Mouse (Mus musculus) forebrain, postnatal 0 days (tissue): ENCODE results near the gene Hacd1. TPM values are rescaled to one million over a fixed set of nuclear protein-coding genes. Genes with fewer than 3 reads are reported as not detected.

Experiments
- ATAC-seq: fragments of 200-750 bp; cut with Nextera tagmentation; 2 replicates; pipeline ENCODE4 v1.8.0; 2017; ENCODE audit warnings: mild to moderate bottlenecking, moderate library complexity
- DNase-seq: peaks from one replicate; pipeline ENCODE4 v3.0.0-alpha.2; 2015
- H3K27ac ChIP-seq: fragments of 300-500 bp; sonication (generic); 2 replicates; pipeline ENCODE4 v1.5.1; 2014; ENCODE audit warnings: low read depth, mild to moderate bottlenecking, antibody characterized with exemption, low read length, moderate library complexity, mixed read lengths
- H3K27me3 ChIP-seq: fragments of 300-500 bp; sonication (generic); 2 replicates; pipeline ENCODE4 v1.6.1; 2014; ENCODE audit warnings: mild to moderate bottlenecking, low read length, mixed read lengths; ENCODE audit not compliant: insufficient read depth
- H3K36me3 ChIP-seq: fragments of 300-500 bp; sonication (generic); 2 replicates; pipeline ENCODE4 v1.6.1; 2014; ENCODE audit warnings: mild to moderate bottlenecking, moderate library complexity; ENCODE audit not compliant: insufficient read depth
- H3K4me1 ChIP-seq: fragments of 300-500 bp; sonication (generic); 2 replicates; pipeline ENCODE4 v1.6.1; 2014; ENCODE audit warnings: antibody characterized with exemption; ENCODE audit not compliant: insufficient read depth
- H3K4me2 ChIP-seq: fragments of 300-500 bp; sonication (generic); 2 replicates; pipeline ENCODE4 v1.6.1; 2014; ENCODE audit warnings: low read depth, mild to moderate bottlenecking, moderate library complexity
- H3K4me3 ChIP-seq: fragments of 300-500 bp; sonication (generic); 2 replicates; pipeline ENCODE4 v1.5.1; 2014; ENCODE audit warnings: low read depth, low read length, mixed read lengths
- H3K9ac ChIP-seq: fragments of 300-500 bp; sonication (generic); 2 replicates; pipeline ENCODE4 v1.6.1; 2014; ENCODE audit warnings: mild to moderate bottlenecking
- H3K9me3 ChIP-seq: fragments of 300-500 bp; sonication (generic); 2 replicates; pipeline ENCODE4 v1.6.1; 2016; ENCODE audit warnings: low read length
- CTCF ChIP-seq: sonication (generic); IDR thresholded peaks from 2 replicates; pipeline ENCODE4 v1.5.1; 2016; ENCODE audit warnings: antibody characterized with exemption, control low read depth, low read depth
- WGBS: fragments of 180-500 bp; shearing (Covaris S2); extraction: QIAGEN DNeasy Blood & Tissue Kit; methylation state at CpG from one replicate; pipeline ENCODE4 v1.1.7; 2014; 5-methylcytosine and 5-hydroxymethylcytosine counted together
- polyA plus RNA-seq: library from polyadenylated mRNA; unstranded; fragments of >200 nt; fragmentation: Nextera tagmentation; extraction: Ambion mirVana; gene quantifications from 2 replicates; pipeline ENCODE4 v1.2.1, GENCODE M21; 2015
- total RNA-seq: library from RNA; depleted of rRNA; stranded (reverse); fragments of >200 nt; gene quantifications from 2 replicates; pipeline ENCODE4 v1.2.3, GENCODE M21; 2014

Hacd1 gene
- total and polyA plus RNA-seq, 2 experiments from 2014 or later: 60.3 to 82.2 TPM

GRCm38 (mm10) chr2:14054716-14055115 lies 1.2 kb downstream of the Hacd1 start:
- ATAC-seq (no peak), DNase-seq (no peak)
- no peaks in the 10 kb centered on the region for H3K4me1 ChIP-seq
- H3K4me3 ChIP-seq: peak overlapping the region; percentile 85
- no peaks in the 10 kb centered on the region for H3K36me3 ChIP-seq
- H3K27ac ChIP-seq: peak overlapping the region; percentile 91
- TF ChIP-seq CTCF: no peak
- no peaks in the 10 kb centered on the region for H3K27me3 ChIP-seq
- WGBS: 5% methylated on average over 6 of the region's 6 CpGs
- peak overlapping the region; percentile 88 for H3K9ac ChIP-seq
- H3K9me3 ChIP-seq: no peaks in the 10 kb centered on the region
- peak overlapping the region; percentile 92 for H3K4me2 ChIP-seq

- H3K4me3 ChIP-seq: 0 out of 2 replicates have a peak overlapping the region, but pooled peaks have one; percentile 85
- H3K4me1 ChIP-seq: no peaks in the 10 kb centered on the region
- WGBS: 68% methylated on average over 3 of the region's 3 CpGs
- no peak for ATAC-seq
- no peak for DNase-seq
- no peak for TF ChIP-seq CTCF
- H3K36me3 ChIP-seq: no peaks in the 10 kb centered on the region
- H3K27ac ChIP-seq: no peak overlapping the region
- peak overlapping the region; percentile 92; the same call in 1 of the 2 replicates for H3K4me2 ChIP-seq
- no peaks in the 10 kb centered on the region for H3K9me3 ChIP-seq
- no peaks in the 10 kb centered on the region for H3K27me3 ChIP-seq
- no peak overlapping the region for H3K9ac ChIP-seq
These were observed 1.8 kb downstream of the Hacd1 start for GRCm38 (mm10) chr2:14054163-14054562.

DNA sequence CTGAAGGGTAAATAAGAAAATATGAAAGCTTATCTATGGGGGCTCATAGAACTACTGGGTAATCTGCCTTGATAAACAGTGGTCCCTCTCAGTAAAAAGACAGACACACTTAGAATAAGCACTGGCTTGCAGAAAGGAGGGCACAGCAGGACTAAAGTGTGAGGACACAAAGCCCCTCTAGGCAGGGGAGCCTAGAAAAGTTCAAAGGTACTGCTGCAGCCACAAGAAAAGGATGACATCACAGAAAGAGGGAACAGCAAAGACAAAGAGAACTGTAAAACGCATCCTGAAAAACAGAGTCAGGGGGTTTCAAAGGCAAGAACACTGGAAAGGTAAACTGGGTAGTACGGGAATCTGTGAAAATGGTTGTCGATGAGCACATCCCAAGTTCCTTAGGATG lies 2.3 kb downstream of the Hacd1 start:
- no peak for ATAC-seq
- 46% methylated on average over 3 of the region's 3 CpGs for WGBS
- Histone ChIP-seq H3K4me3 (no peak overlapping the region), H3K36me3 (no peaks in the 10 kb centered on the region), H3K27ac (no peak overlapping the region), H3K4me2 (no peak overlapping the region), H3K9me3 (no peaks in the 10 kb centered on the region), H3K9ac (no peak overlapping the region), H3K27me3 (no peaks in the 10 kb centered on the region), H3K4me1 (no peaks in the 10 kb centered on the region)
- TF ChIP-seq CTCF: no peak
- DNase-seq: no peak

DNA sequence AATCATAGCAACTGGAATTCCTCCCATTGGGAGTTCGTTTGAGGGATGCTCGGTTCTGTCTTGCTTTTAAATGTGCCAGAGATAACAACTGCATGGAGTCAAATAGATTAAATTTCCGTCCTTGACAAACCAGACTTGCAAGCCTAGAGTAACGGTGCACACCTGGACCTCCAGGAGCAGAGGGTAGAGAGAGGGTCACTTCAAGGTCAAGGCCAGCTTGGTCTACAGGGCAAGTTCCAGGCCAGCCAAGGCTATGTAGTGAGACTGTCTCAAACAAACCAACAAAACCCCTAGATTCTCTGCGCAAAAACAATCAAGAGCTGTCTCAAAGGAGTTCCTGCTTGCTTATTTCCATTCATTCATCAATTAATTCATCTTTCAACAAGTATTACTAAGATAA lies 7.1 kb downstream of the Hacd1 start:
- DNase-seq: no peak
- H3K4me3 ChIP-seq: no peak overlapping the region
- H3K27me3 ChIP-seq: no peaks in the 10 kb centered on the region
- no peak overlapping the region for H3K9ac ChIP-seq
- no peak overlapping the region for H3K4me2 ChIP-seq
- no peaks in the 10 kb centered on the region for H3K4me1 ChIP-seq
- H3K9me3 ChIP-seq: no peaks in the 10 kb centered on the region
- WGBS: 73% methylated on average over 5 of the region's 5 CpGs
- TF ChIP-seq CTCF: no peak
- ATAC-seq: no peak; the same call in 1 of the 2 replicates
- no peak overlapping the region for H3K27ac ChIP-seq
- H3K36me3 ChIP-seq: no peaks in the 10 kb centered on the region

DNA sequence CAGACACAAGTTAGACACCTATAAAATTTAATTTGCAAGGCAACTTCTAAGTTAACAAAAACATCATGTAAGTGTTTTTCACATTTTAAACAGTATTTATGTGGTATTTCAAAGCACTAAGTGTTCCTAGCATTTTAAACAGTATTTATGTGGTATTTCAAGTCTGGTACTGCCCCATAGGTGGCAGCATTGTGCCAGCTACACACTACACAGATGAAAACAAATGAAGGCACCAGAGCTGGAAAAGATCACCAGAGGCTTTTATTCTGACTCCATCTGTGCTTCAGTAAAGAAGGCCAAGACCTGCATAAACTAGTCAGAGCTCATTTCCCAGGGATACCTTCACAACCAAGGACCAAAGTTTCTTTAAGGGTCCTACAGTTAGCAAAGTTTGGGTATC lies 7.6 kb downstream of the Hacd1 start:
- H3K36me3 ChIP-seq: no peaks in the 10 kb centered on the region
- peak; percentile 94 for ATAC-seq
- no peak overlapping the region for H3K27ac ChIP-seq
- DNase-seq: peak; percentile 85
- TF ChIP-seq CTCF: peak; percentile 85
- no peaks in the 10 kb centered on the region for H3K4me1 ChIP-seq
- no peak overlapping the region for H3K4me2 ChIP-seq
- H3K9ac ChIP-seq: no peak overlapping the region
- no peaks in the 10 kb centered on the region for H3K27me3 ChIP-seq
- no peak overlapping the region for H3K4me3 ChIP-seq
- H3K9me3 ChIP-seq: no peaks in the 10 kb centered on the region

- WGBS: 29% methylated on average over 9 of the region's 9 CpGs
- no peaks in the 10 kb centered on the region for H3K27me3 ChIP-seq
- H3K9me3 ChIP-seq: no peaks in the 10 kb centered on the region
- H3K9ac ChIP-seq: no peak overlapping the region
- no peak overlapping the region for H3K27ac ChIP-seq
- H3K4me2 ChIP-seq: no peak overlapping the region
- TF ChIP-seq CTCF: no peak
- ATAC-seq: no peak
- H3K4me1 ChIP-seq: no peaks in the 10 kb centered on the region
- no peak for DNase-seq
- no peak overlapping the region for H3K4me3 ChIP-seq
- no peaks in the 10 kb centered on the region for H3K36me3 ChIP-seq
These were observed 12.3 kb downstream of the Hacd1 start for GRCm38 (mm10) chr2:14043577-14044170.

GRCm38 (mm10) chr2:14043011-14043410 lies 12.9 kb downstream of the Hacd1 start:
- 64% methylated on average over 3 of the region's 3 CpGs for WGBS
- no peak for TF ChIP-seq CTCF
- Histone ChIP-seq H3K27ac (no peak overlapping the region), H3K4me2 (no peak overlapping the region), H3K9me3 (no peaks in the 10 kb centered on the region), H3K9ac (no peak overlapping the region), H3K36me3 (no peaks in the 10 kb centered on the region), H3K4me3 (no peak overlapping the region), H3K4me1 (no peaks in the 10 kb centered on the region), H3K27me3 (no peaks in the 10 kb centered on the region)
- DNase-seq (no peak), ATAC-seq (no peak)

DNA sequence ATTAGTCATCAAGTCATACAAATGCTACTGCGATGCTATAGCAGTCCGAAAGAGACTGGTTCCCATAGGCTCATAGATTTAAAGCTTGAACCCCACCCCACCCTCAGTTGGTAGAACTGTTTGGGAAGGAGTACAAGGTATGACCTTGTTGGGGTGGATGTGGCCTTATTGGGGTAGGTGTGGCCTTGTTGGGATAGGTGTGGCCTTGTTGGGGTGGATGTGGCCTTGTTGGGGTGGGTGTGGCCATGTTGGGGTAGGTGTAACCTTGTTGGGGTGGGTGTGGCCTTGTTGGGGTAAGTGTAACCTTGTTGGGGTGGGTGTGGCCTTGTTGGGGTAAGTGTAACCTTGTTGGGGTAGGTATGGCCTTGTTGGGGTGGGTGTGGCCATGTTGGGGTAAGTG lies 14.7 kb downstream of the Hacd1 start:
- H3K9me3 ChIP-seq: no peaks in the 10 kb centered on the region
- no peaks in the 10 kb centered on the region for H3K4me1 ChIP-seq
- no peak for DNase-seq
- H3K9ac ChIP-seq: no peak overlapping the region
- no peak overlapping the region for H3K4me3 ChIP-seq
- 98% methylated on average over 2 of the region's 2 CpGs for WGBS
- H3K4me2 ChIP-seq: no peak overlapping the region
- H3K36me3 ChIP-seq: no peaks in the 10 kb centered on the region
- H3K27ac ChIP-seq: no peak overlapping the region
- TF ChIP-seq CTCF: no peak
- no peak for ATAC-seq
- H3K27me3 ChIP-seq: no peaks in the 10 kb centered on the region
